Mouse (Mus musculus) intestine, embryonic 14.5 days (tissue): Measurements from ENCODE around the gene Jade2. TPM values are rescaled to one million over a fixed set of nuclear protein-coding genes. Genes with fewer than 3 reads are reported as not detected.

Source experiments
- ATAC-seq: fragments of 200-750 bp; cut with Nextera tagmentation; replicated peaks from 2 replicates; pipeline ENCODE4 v1.8.0; 2017; ENCODE audit warnings: low read depth, moderate number of reproducible peaks, moderate TSS enrichment, moderate library complexity; ENCODE audit not compliant: low FRiP score, low TSS enrichment
- DNase-seq: peaks from one replicate; pipeline ENCODE4 v3.0.0-alpha.2; 2018; ENCODE audit warnings: low spot score
- H3K27ac ChIP-seq: fragments of 300-500 bp; sonication (generic); 2 replicates; pipeline ENCODE4 v1.5.1; 2014; ENCODE audit warnings: low read depth, mild to moderate bottlenecking, control low read depth
- H3K27me3 ChIP-seq: fragments of 300-500 bp; sonication (generic); replicated peaks from 2 replicates; pipeline ENCODE4 v1.6.1; 2014; ENCODE audit warnings: low read length, control low read depth; ENCODE audit not compliant: control insufficient read depth, insufficient read depth
- H3K36me3 ChIP-seq: fragments of 300-500 bp; sonication (generic); 2 replicates; pipeline ENCODE4 v1.6.1; 2014; ENCODE audit warnings: low read length, control low read depth; ENCODE audit not compliant: control insufficient read depth, insufficient read depth
- H3K4me1 ChIP-seq: fragments of 300-500 bp; sonication (generic); replicated peaks from 2 replicates; pipeline ENCODE4 v1.6.1; 2014; ENCODE audit warnings: low read length, control low read depth, mixed read lengths; ENCODE audit not compliant: control insufficient read depth, insufficient read depth
- H3K4me2 ChIP-seq: fragments of 300-500 bp; sonication (generic); 2 replicates; pipeline ENCODE4 v1.6.1; 2014; ENCODE audit warnings: low read length
- H3K4me3 ChIP-seq: fragments of 300-500 bp; sonication (generic); 2 replicates; pipeline ENCODE4 v1.5.1; 2014; ENCODE audit warnings: low read depth, low read length, control low read depth, mixed read lengths
- H3K9ac ChIP-seq: fragments of 300-500 bp; sonication (generic); 2 replicates; pipeline ENCODE4 v1.6.1; 2014; ENCODE audit warnings: mild to moderate bottlenecking, low read length
- H3K9me3 ChIP-seq: fragments of 300-500 bp; sonication (generic); 2 replicates; pipeline ENCODE4 v1.6.1; 2016; ENCODE audit warnings: low read length, control low read depth; ENCODE audit not compliant: control insufficient read depth
- WGBS: fragments of 180-500 bp; shearing (Covaris S2); extraction: QIAGEN DNeasy Blood & Tissue Kit; methylation state at CpG from one replicate; pipeline ENCODE4 v1.1.7; 2014; 5-methylcytosine and 5-hydroxymethylcytosine counted together
- polyA plus RNA-seq: library from polyadenylated mRNA; unstranded; fragments of >200 nt; fragmentation: Nextera tagmentation; extraction: Ambion mirVana; gene quantifications from 2 replicates; pipeline ENCODE4 v1.2.1, GENCODE M21; 2014

Jade2 gene
- 0.82 and 0.95 TPM in 2 replicates for polyA plus RNA-seq

DNA sequence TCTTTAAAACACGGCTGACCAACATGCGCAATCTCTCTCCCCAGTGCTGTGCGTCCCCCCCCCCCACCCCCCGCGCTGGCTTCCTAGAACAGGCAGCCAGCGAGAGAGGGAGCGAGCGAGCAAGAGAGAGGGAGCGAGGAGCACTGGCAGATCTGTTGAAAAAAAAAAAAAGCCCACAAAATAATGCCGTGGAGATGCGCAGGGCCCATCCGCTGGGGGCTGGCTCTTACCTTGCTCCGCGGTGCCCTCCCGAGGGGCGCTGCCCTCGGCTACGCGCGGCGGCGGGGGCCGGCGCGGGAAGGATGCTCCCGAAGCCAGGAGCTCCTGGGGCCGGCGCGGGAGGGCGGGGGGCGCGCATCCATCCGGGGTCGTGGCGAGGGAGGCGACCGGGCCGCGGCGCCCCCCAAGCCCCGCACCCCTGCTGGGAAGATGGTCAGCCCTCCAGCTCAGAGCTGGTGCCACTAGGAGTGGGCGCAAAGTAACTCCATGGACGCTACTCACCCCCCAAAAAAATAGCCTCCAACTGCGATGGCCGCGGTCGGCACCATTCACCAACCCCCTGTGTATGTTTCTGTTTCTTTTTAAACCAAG lies at the start of gene Jade2:
TSS of gene Jade2 (minus strand) at position 573 of the 591 bp plus-strand sequence.
- peaks cover 6% of the 10 kb centered on the region for H3K4me1 ChIP-seq
- WGBS, result 2% methylated on average over 47 of the region's 47 CpGs
- 0 out of 2 replicates have a peak, but pooled peaks have one; percentile 15 for ATAC-seq

GRCm38 (mm10) chr11:51904224-51904623 lies 46.8 kb upstream of the Jade2 start:
- WGBS, result 89% methylated on average over 3 of the region's 3 CpGs
- DNase-seq, result no peak
- no peak overlapping the region for H3K4me3 ChIP-seq
- no peaks in the 10 kb centered on the region for H3K4me1 ChIP-seq
- no peak overlapping the region for H3K4me2 ChIP-seq
- H3K9me3 ChIP-seq, result no peaks in the 10 kb centered on the region
- H3K27ac ChIP-seq, result no peak overlapping the region
- H3K9ac ChIP-seq, result no peak overlapping the region
- no peaks in the 10 kb centered on the region for H3K27me3 ChIP-seq
- H3K36me3 ChIP-seq, result no peaks in the 10 kb centered on the region
- ATAC-seq, result no peak

More for the DNA sequence above, at the start of gene Jade2:
- H3K4me3 ChIP-seq, result peak within 1 kb of the TSS; percentile 80
- peak within 1 kb of the TSS; percentile 85 for H3K4me2 ChIP-seq
- H3K9me3 ChIP-seq, result no peaks in the 10 kb centered on the region
- H3K27me3 ChIP-seq, result no peaks in the 10 kb centered on the region
- no peak for DNase-seq
- no peaks in the 10 kb centered on the region for H3K36me3 ChIP-seq
- H3K27ac ChIP-seq, result peak within 1 kb of the TSS; percentile 75
- peak within 1 kb of the TSS; percentile 84 for H3K9ac ChIP-seq

DNA sequence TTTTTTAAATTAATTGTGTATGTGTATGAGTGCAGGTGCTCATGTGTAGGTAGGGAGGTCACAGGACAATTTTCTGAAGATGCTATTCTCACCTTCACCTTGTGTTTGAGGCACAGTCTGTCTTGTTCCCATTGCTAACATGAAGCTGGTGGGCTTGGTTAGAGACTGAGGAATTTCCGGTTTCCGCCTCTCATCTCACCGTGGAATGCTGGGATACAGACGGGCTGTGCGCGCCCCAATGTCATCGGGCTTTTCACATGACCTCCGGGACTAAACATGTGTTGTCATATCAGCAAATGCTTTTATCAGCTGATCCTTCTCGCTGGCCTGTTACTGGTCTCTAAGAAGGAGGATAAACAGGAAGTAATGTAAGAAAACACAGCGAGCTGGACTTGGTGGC lies 42.2 kb upstream of the Jade2 start:
- Histone ChIP-seq H3K9ac (no peak overlapping the region), H3K27me3 (no peaks in the 10 kb centered on the region), H3K9me3 (no peaks in the 10 kb centered on the region), H3K27ac (no peak overlapping the region), H3K4me3 (no peak overlapping the region), H3K4me1 (no peaks in the 10 kb centered on the region), H3K4me2 (no peak overlapping the region), H3K36me3 (no peaks in the 10 kb centered on the region)
- 85% methylated on average over 10 of the region's 10 CpGs for WGBS
- ATAC-seq (no peak), DNase-seq (no peak)

- no peak for ATAC-seq
- no peak overlapping the region for H3K9ac ChIP-seq
- H3K36me3 ChIP-seq, result no peaks in the 10 kb centered on the region
- no peak overlapping the region for H3K4me3 ChIP-seq
- 51% methylated on average over 21 of the region's 21 CpGs for WGBS
- no peak overlapping the region for H3K4me2 ChIP-seq
- H3K27ac ChIP-seq, result no peak overlapping the region
- H3K9me3 ChIP-seq, result no peaks in the 10 kb centered on the region
- H3K27me3 ChIP-seq, result no peaks in the 10 kb centered on the region
- DNase-seq, result no peak
- H3K4me1 ChIP-seq, result no peaks in the 10 kb centered on the region
These were observed 41.0 kb upstream of the Jade2 start for GRCm38 (mm10) chr11:51898326-51899080.

DNA sequence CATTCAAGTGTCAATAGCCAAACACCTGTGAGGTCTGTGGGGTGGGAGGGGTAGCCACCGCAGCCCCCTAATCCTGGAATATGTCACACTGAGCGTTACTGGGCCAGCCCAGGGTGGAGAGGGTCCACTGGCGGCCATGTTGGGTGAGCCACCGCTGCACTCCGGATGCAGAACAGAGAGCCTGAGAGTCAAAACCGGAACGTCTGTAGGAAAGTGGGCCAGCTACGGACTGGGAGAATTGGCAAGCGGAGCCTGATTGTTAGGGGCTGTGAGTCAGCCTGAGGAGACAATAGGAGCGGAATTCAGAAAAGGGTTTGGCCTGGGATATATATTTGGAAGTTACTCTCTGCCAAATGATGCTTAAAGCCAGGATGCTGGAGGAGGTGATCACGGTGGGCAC lies 39.9 kb upstream of the Jade2 start:
- H3K4me2 ChIP-seq, result no peak overlapping the region
- H3K27me3 ChIP-seq, result no peaks in the 10 kb centered on the region
- H3K27ac ChIP-seq, result no peak overlapping the region
- no peak overlapping the region for H3K9ac ChIP-seq
- H3K9me3 ChIP-seq, result no peaks in the 10 kb centered on the region
- ATAC-seq (no peak), DNase-seq (no peak)
- no peaks in the 10 kb centered on the region for H3K36me3 ChIP-seq
- 81% methylated on average over 11 of the region's 11 CpGs for WGBS
- no peak overlapping the region for H3K4me3 ChIP-seq
- H3K4me1 ChIP-seq, result no peaks in the 10 kb centered on the region

GRCm38 (mm10) chr11:51896012-51896411 lies 38.6 kb upstream of the Jade2 start:
- Histone ChIP-seq H3K4me2 (no peak overlapping the region), H3K36me3 (no peaks in the 10 kb centered on the region), H3K4me3 (no peak overlapping the region), H3K9ac (no peak overlapping the region), H3K27me3 (no peaks in the 10 kb centered on the region), H3K9me3 (no peaks in the 10 kb centered on the region), H3K4me1 (no peaks in the 10 kb centered on the region), H3K27ac (no peak overlapping the region)
- DNase-seq, result no peak
- ATAC-seq, result no peak
- 23% methylated on average over 4 of the region's 4 CpGs for WGBS

GRCm38 (mm10) chr11:51885681-51886080 lies 28.2 kb upstream of the Jade2 start:
- H3K4me3 ChIP-seq, result no peak overlapping the region
- no peaks in the 10 kb centered on the region for H3K9me3 ChIP-seq
- H3K4me2 ChIP-seq, result no peak overlapping the region
- H3K9ac ChIP-seq, result no peak overlapping the region
- H3K27me3 ChIP-seq, result no peaks in the 10 kb centered on the region
- ATAC-seq (no peak), DNase-seq (no peak)
- 86% methylated on average over 6 of the region's 6 CpGs for WGBS
- peaks cover 10% of the 10 kb centered on the region for H3K4me1 ChIP-seq
- no peaks in the 10 kb centered on the region for H3K36me3 ChIP-seq
- no peak overlapping the region for H3K27ac ChIP-seq

DNA sequence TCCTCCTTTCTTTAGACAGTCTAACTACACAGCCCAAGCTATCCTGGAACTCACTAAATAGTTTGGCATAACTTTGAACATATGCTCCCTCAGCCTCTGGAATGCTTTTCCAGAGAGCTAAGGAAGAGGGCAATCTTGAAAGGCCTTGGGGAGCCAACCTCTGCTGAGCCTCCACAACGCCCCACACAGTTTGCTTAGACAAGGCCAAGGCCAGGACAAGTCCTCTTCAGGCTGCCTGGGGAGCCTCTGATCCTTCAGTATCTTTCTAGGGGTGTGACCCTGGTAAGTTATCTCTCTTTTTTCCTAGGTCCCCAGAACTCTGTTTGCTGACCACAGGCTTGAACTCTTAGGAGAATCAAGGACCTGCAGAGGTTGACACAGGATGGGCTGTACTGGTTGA lies 26.6 kb upstream of the Jade2 start:
- no peak overlapping the region for H3K4me2 ChIP-seq
- no peak overlapping the region for H3K9ac ChIP-seq
- 17% methylated on average over 1 of the region's 1 CpGs for WGBS
- peaks cover 10% of the 10 kb centered on the region for H3K4me1 ChIP-seq
- no peaks in the 10 kb centered on the region for H3K36me3 ChIP-seq
- ATAC-seq, result 0 out of 2 replicates have a peak, but pooled peaks have one; percentile 19
- 0 out of 2 replicates have a peak overlapping the region, but pooled peaks have one; percentile 43 for H3K27ac ChIP-seq
- DNase-seq, result no peak
- H3K9me3 ChIP-seq, result no peaks in the 10 kb centered on the region
- no peak overlapping the region for H3K4me3 ChIP-seq
- H3K27me3 ChIP-seq, result no peaks in the 10 kb centered on the region
